Mouse (Mus musculus) adrenal gland, postnatal 4 days (tissue): ENCODE measurements around the gene Diaph3. TPM values are rescaled to one million over a fixed set of nuclear protein-coding genes. Genes with fewer than 3 reads are reported as not detected.

Experiments
- DNase-seq, 2 experiments: peaks; one replicate each; pipeline ENCODE4 v3.0.0; 2021 to 2022; ENCODE audit warnings: low spot score in 2 of 2, mixed read lengths in 2 of 2
- long read RNA-seq, 2 experiments: library from polyadenylated mRNA; stranded (forward); transcript quantifications; one replicate each; pipeline ENCODE4 v2.0.0; 2021
- total RNA-seq, 2 experiments: library from RNA; stranded (reverse); gene quantifications; 2 replicates each; pipeline ENCODE4 v1.2.3; 2021

Diaph3 gene
- total RNA-seq: 10 to 100 TPM; 15.9 to 22.9 TPM
- long read RNA-seq, experiment 1, full-length matches to known transcripts: 4 of 4 reads
- long read RNA-seq, experiment 1, partial matches to known transcripts: 0 of 4 reads
- long read RNA-seq, experiment 1, other reads (novel, unspliced or antisense): 0 of 4 reads
- long read RNA-seq, experiment 2, partial matches to known transcripts: 0 of 1 reads
- long read RNA-seq, experiment 2, other reads (novel, unspliced or antisense): 1 of 1 reads

GRCm38 (mm10) chr14:87140963-87141486 is at the start of gene Diaph3:
Diaph3 (minus strand) TSS chr14:87141235.
- DNase-seq: peak; percentile 93 to 95

GRCm38 (mm10) chr14:87190685-87191084 is 49.6 kb upstream of the Diaph3 start:
- no peak for DNase-seq

- DNase-seq: no peak
Observed at GRCm38 (mm10) chr14:87171577-87171976, 30.5 kb upstream of the Diaph3 start.

GRCm38 (mm10) chr14:87169151-87169550 is 28.1 kb upstream of the Diaph3 start:
- DNase-seq: no peak

GRCm38 (mm10) chr14:87155621-87156238 is 14.7 kb upstream of the Diaph3 start:
- no peak for DNase-seq

GRCm38 (mm10) chr14:87149684-87150083 is 8.6 kb upstream of the Diaph3 start:
- no peak for DNase-seq

- DNase-seq: no peak
Observed at GRCm38 (mm10) chr14:87146704-87147103, 5.7 kb upstream of the Diaph3 start.

- no peak for DNase-seq
Observed at GRCm38 (mm10) chr14:87145351-87145750, 4.3 kb upstream of the Diaph3 start.

GRCm38 (mm10) chr14:87141777-87142176 is 742 bp upstream of the Diaph3 start:
- DNase-seq: no peak

- peak in 1 of 2 experiments; percentile 6 for DNase-seq
Observed at GRCm38 (mm10) chr14:87140327-87140962, 590 bp downstream of the Diaph3 start.

- DNase-seq: no peak
Observed at GRCm38 (mm10) chr14:87126076-87126639, 14.9 kb downstream of the Diaph3 start.

GRCm38 (mm10) chr14:87125492-87125891 is 15.5 kb downstream of the Diaph3 start:
- no peak for DNase-seq

- no peak for DNase-seq
Observed at GRCm38 (mm10) chr14:87123091-87123490, 17.9 kb downstream of the Diaph3 start.

- no peak for DNase-seq
Observed at GRCm38 (mm10) chr14:87121868-87122267, 19.2 kb downstream of the Diaph3 start.

GRCm38 (mm10) chr14:87110634-87111033 is 30.4 kb downstream of the Diaph3 start:
- DNase-seq: no peak

- DNase-seq: no peak
Observed at GRCm38 (mm10) chr14:87099380-87100088, 41.5 kb downstream of the Diaph3 start.

GRCm38 (mm10) chr14:87098093-87098492 is 42.9 kb downstream of the Diaph3 start:
- DNase-seq: no peak

GRCm38 (mm10) chr14:87091522-87091921 is 49.5 kb downstream of the Diaph3 start:
- no peak for DNase-seq

GRCm38 (mm10) chr14:87091108-87091507 is 49.9 kb downstream of the Diaph3 start:
- DNase-seq: no peak

GRCm38 (mm10) chr14:87088928-87089327 is 52.1 kb downstream of the Diaph3 start:
- no peak for DNase-seq

- no peak for DNase-seq
Observed at GRCm38 (mm10) chr14:87088456-87088855, 52.6 kb downstream of the Diaph3 start.
